Mouse (Mus musculus) neural tube, embryonic 12.5 days (tissue): ENCODE results near the gene Nxf3. TPM values are rescaled to one million over a fixed set of nuclear protein-coding genes. Genes with fewer than 3 reads are reported as not detected.
A peak's percentile ranks its signal among the peaks of the same experiment; 100 is the strongest.
"Not testable (repeated sequence)": the region's sequence is repeated elsewhere in the genome, so short reads cannot be mapped to it uniquely, and the experiment has no call there.

Experiments
- ATAC-seq: fragments of 200-750 bp; cut with Nextera tagmentation; 2 replicates; pipeline ENCODE4 v1.8.0; 2017; ENCODE audit warnings: low read depth, mild to moderate bottlenecking, moderate TSS enrichment, moderate library complexity; ENCODE audit not compliant: low FRiP score
- H3K27ac ChIP-seq: fragments of 300-500 bp; sonication (generic); 2 replicates; pipeline ENCODE4 v1.5.1; 2016
- H3K27me3 ChIP-seq: fragments of 300-500 bp; sonication (generic); replicated peaks from 2 replicates; pipeline ENCODE4 v1.6.1; 2016; ENCODE audit warnings: mild to moderate bottlenecking
- H3K36me3 ChIP-seq: fragments of 300-500 bp; sonication (generic); 2 replicates; pipeline ENCODE4 v1.6.1; 2016; ENCODE audit warnings: mild to moderate bottlenecking
- H3K4me1 ChIP-seq: fragments of 300-500 bp; sonication (generic); 2 replicates; pipeline ENCODE4 v1.6.1; 2016
- H3K4me2 ChIP-seq: fragments of 300-500 bp; sonication (generic); replicated peaks from 2 replicates; pipeline ENCODE4 v1.6.1; 2016; ENCODE audit warnings: mild to moderate bottlenecking
- H3K4me3 ChIP-seq: fragments of 300-500 bp; sonication (generic); 2 replicates; pipeline ENCODE4 v1.5.1; 2016
- H3K9ac ChIP-seq: fragments of 300-500 bp; sonication (generic); 2 replicates; pipeline ENCODE4 v1.6.1; 2016; ENCODE audit warnings: mild to moderate bottlenecking
- H3K9me3 ChIP-seq: fragments of 300-500 bp; sonication (generic); 2 replicates; pipeline ENCODE4 v1.6.1; 2016; ENCODE audit warnings: mild to moderate bottlenecking
- WGBS: fragments of 180-500 bp; shearing (Covaris S2); methylation state at CpG from one replicate; pipeline ENCODE4 v1.1.7; 2016; 5-methylcytosine and 5-hydroxymethylcytosine counted together
- polyA plus RNA-seq: library from polyadenylated mRNA; unstranded; fragments of >200 nt; fragmentation: Nextera tagmentation; extraction: Ambion mirVana; gene quantifications from 2 replicates; pipeline ENCODE4 v1.2.1, GENCODE M21; 2016

Gene Nxf3
- polyA plus RNA-seq, 1 experiment from 2014 or later, result not detected

DNA sequence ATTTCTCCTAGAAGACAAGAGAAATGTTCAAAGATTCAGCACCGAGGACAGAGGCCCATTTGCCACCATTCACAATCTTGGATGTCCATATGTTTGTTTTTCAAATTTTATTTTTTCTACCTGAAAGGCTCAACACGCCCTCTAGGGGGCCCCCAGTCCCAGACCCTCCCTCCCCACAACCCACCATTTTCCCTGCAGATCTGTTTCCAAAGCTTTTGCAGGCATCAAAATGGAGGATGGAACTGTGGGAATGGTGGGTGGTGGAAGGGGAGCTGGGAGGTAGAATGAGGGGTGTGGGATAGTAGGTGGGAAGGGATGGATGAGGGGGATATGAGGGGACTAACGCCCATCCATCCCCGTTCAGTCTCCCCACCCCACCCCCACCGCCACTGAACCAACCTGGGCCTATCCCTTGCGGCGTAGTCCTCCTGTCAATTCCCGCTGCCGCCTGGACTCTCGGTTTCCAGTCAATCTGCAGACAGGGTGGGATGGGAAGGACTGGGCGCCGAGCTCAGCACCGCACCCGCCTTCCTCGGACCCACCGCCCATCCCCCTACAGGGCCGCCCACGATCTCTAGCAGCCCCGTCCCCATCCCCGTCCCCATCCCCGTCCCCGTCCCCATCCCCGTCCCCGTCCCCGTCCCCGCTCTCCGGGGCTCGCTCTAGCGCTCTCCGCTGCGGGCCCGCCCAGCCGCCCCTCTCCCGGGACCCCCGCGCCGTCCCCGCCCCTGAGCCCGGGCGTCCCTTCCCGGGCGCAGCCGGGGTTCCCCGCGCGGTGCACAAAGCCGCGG, 17.7 kb downstream of the Nxf3 start:
- H3K9me3 ChIP-seq, H3K27me3 ChIP-seq, H3K4me1 ChIP-seq, H3K36me3 ChIP-seq: not testable (repeated sequence)
- ATAC-seq, result peak; percentile 80
- peak overlapping the region; percentile 41 for H3K4me3 ChIP-seq
- 29% methylated on average over 20 of the region's 48 CpGs for WGBS
- H3K27ac ChIP-seq, result 0 out of 2 replicates have a peak overlapping the region, but pooled peaks have one; percentile 26
- H3K9ac ChIP-seq, result peak overlapping the region; percentile 54
- H3K4me2 ChIP-seq, result peak overlapping the region; percentile 50

DNA sequence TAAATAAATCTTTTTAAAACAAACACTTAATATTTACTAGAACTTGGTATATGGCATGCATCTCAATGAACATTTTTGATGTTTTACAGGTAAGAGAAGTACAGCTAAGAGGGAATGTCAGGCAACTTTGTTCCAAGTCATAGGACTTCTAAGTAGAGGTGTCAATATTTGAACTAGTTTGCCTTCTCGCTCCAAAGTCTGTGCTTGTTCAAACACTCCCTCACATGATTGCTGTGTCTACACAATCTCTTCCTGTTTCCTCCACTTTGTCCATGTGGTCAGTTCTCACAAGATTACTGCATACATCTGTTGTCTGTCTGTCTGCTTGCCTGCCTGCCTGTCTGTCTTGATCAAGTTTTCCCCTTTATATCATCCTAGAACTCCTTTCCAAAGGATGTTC, 24.4 kb downstream of the Nxf3 start:
- Histone ChIP-seq H3K9me3 (no peaks in the 10 kb centered on the region), H3K9ac (no peak overlapping the region), H3K4me1 (no peaks in the 10 kb centered on the region), H3K4me3 (no peak overlapping the region), H3K27ac (no peak overlapping the region), H3K4me2 (no peak overlapping the region), H3K36me3 (no peaks in the 10 kb centered on the region), H3K27me3 (no peaks in the 10 kb centered on the region)
- no peak for ATAC-seq
- 82% methylated on average over 1 of the region's 1 CpGs for WGBS

DNA sequence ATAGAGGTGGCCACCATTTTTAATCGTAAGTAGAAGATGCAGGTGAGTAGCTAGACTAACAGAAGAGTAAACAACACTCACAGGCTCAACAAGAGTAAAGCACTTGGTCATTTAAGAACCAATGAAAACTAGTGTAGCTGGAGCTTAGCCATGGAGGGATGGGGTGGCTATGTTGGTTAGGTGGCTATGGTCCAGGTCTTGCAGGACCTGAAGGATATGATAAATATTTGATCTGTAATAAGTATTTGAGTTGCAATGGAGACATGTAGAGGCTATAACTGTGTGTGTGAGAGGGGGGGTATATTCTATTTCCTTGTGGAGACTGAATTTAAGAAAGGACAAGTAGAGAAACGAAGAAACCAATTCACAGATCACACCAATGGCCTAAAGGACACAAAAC, 33.8 kb downstream of the Nxf3 start:
- H3K36me3 ChIP-seq, result no peaks in the 10 kb centered on the region
- no peaks in the 10 kb centered on the region for H3K27me3 ChIP-seq
- no peaks in the 10 kb centered on the region for H3K4me1 ChIP-seq
- ATAC-seq, result no peak
- 79% methylated on average over 2 of the region's 2 CpGs for WGBS
- H3K9me3 ChIP-seq, result no peaks in the 10 kb centered on the region
- no peak overlapping the region for H3K27ac ChIP-seq
- H3K4me3 ChIP-seq, result no peak overlapping the region
- no peak overlapping the region for H3K9ac ChIP-seq
- no peak overlapping the region for H3K4me2 ChIP-seq

DNA sequence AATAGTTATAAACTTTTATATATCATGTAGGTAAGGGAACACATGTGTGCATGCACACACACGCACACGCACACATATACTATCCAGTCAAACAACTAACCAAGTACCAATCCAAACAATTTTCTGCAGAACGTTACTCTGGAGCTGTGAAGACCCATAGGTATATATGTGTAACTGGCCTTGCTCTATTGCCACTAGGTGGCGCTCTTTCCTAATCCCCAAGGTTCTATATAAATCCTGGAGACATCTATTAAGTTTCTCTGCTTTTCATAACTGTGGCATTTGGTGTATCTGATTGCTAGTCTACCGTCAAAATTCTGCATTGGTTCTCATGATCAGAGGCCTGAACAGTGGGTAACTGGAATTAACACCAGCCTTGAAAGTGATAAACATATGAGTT, 37.5 kb downstream of the Nxf3 start:
- no peak for ATAC-seq
- 17% methylated on average over 5 of the region's 5 CpGs for WGBS

DNA sequence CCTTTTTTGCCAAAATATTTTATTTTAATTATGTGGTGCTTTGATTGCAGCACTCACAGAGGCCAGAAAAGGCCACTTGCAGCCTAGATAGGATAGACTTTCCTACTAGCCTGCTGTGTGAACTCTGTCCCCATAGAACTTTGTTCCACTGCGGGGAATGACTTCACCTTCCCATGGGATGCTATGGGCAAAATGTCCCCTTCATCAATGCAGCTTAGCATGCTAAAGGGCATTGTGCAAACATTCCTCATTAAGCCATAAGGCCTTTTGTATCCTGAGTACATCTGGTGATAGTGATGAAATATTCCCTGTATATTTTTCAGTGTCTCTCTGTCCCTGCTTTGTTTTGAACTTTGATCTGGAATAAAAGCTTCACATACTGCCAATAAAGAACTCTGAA, 41.3 kb downstream of the Nxf3 start:
- Histone ChIP-seq H3K9ac (no peak overlapping the region), H3K27ac (no peak overlapping the region), H3K4me2 (no peak overlapping the region), H3K4me1 (no peaks in the 10 kb centered on the region), H3K27me3 (no peaks in the 10 kb centered on the region), H3K36me3 (no peaks in the 10 kb centered on the region), H3K9me3 (no peaks in the 10 kb centered on the region), H3K4me3 (no peak overlapping the region)
- WGBS, result 85% methylated on average over 1 of the region's 1 CpGs
- no peak for ATAC-seq

More for the DNA sequence above, 37.5 kb downstream of the Nxf3 start:
- no peaks in the 10 kb centered on the region for H3K4me1 ChIP-seq
- no peaks in the 10 kb centered on the region for H3K36me3 ChIP-seq
- no peak overlapping the region for H3K9ac ChIP-seq
- no peak overlapping the region for H3K4me3 ChIP-seq
- no peak overlapping the region for H3K4me2 ChIP-seq
- no peaks in the 10 kb centered on the region for H3K9me3 ChIP-seq
- no peaks in the 10 kb centered on the region for H3K27me3 ChIP-seq
- no peak overlapping the region for H3K27ac ChIP-seq

DNA sequence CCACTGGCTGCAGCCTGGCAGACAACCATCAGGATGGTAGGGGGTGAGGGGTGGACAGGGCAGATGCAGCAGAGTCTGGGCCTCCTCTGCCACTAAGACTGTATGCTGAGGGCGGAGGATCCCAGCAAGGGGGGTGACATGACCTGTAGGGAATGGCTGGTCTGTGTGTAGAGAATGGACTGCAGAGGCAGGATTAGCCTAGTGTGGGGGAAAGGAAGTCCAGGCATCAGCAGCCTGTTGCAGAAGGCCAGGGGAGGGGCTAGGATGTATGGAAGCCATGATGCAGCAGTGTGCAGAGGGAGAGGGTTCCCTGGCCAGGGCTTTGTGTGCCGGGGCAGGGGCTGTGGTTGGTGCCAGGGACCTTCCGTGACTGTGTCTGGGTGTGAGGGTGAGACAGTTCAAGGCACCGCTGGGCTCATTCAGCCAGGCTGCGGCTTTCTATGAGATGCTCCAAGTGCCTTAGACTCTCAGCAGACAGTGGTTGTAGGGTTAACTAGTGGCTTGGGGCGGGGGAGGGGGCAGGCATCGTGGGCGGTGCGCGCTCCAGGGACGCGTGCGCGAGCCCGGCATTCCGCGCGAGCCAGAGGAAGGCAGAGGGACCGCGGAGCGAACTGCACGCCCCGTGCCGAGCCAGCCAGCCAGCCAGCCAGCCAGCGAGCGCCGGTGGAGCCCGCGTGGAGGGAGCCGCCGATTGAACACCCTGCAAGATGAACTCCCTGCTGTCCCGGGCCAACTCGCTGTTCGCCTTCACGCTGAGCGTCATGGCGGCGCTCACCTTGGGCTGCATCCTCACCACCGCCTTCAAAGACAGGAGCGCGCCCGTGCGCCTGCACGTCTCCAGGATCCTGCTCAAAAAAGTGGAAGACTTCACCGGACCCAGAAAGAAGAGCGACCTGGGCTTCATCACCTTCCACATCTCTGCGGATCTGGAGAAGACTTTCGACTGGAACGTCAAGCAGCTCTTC, 52.0 kb downstream of the Nxf3 start, which contains the start of gene Arxes1:
Gene Arxes1, plus strand, starts transcription at position 569 of the 965 bp plus-strand sequence.
- ATAC-seq, result peak; percentile 96
- Histone ChIP-seq H3K4me3 (peak within 1 kb of the TSS; percentile 16; the same call in 1 of the 2 replicates), H3K4me2 (peak within 1 kb of the TSS; percentile 52)
- not testable (repeated sequence) for H3K9ac ChIP-seq, H3K9me3 ChIP-seq, H3K27ac ChIP-seq, H3K27me3 ChIP-seq, H3K4me1 ChIP-seq, H3K36me3 ChIP-seq
- WGBS, result 11% methylated on average over 16 of the region's 49 CpGs

DNA sequence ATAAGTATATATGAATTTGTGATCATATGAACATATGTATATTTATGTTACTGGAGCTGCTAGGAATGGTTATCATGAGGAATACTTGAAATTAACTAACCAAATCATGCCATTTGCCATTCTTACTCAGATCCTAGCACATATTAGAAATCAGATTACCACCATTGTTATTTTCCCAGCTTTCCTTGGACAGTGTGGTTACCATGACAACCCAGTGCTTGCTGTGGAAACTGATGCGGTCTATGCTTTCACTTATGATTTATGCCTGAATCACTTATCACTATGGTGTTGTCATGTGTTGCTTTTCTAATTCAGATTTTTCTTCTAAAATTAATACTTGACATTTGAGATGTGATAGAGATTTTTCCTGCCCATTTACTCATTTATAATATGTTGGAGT, 54.7 kb downstream of the Nxf3 start:
- 30% methylated on average over 1 of the region's 1 CpGs for WGBS
- no peak overlapping the region for H3K27ac ChIP-seq
- H3K27me3 ChIP-seq, result no peaks in the 10 kb centered on the region
- H3K9me3 ChIP-seq, result no peaks in the 10 kb centered on the region
- no peak overlapping the region for H3K4me3 ChIP-seq
- no peak for ATAC-seq
- no peaks in the 10 kb centered on the region for H3K36me3 ChIP-seq
- no peak overlapping the region for H3K4me2 ChIP-seq
- H3K4me1 ChIP-seq, result no peaks in the 10 kb centered on the region
- no peak overlapping the region for H3K9ac ChIP-seq

Other genes with a start within 250 kb of the Nxf3 start
- gene Gprasp2, start 246.2 kb downstream of the Nxf3 start, polyA plus RNA-seq, result 73.5 and 77.1 TPM in 2 replicates
- 141 and 145 TPM in 2 replicates for gene Arxes2, start 91.4 kb downstream of the Nxf3 start, polyA plus RNA-seq
- gene Arxes1, start 51.9 kb downstream of the Nxf3 start, polyA plus RNA-seq, result 55.1 and 56.5 TPM in 2 replicates
- 390 and 410 TPM in 2 replicates for gene Bex2, start 17.0 kb downstream of the Nxf3 start, polyA plus RNA-seq
- 66.8 and 67.0 TPM in 2 replicates for gene Bex4, start 53.7 kb upstream of the Nxf3 start, polyA plus RNA-seq
- gene Tceal8, start 87.1 kb upstream of the Nxf3 start, polyA plus RNA-seq, result 156 and 175 TPM in 2 replicates
- 11.6 and 15.3 TPM in 2 replicates for gene Tceal5, start 118.6 kb upstream of the Nxf3 start, polyA plus RNA-seq
- 4.4 and 5.9 TPM in 2 replicates for gene Tceal7, start 129.5 kb upstream of the Nxf3 start, polyA plus RNA-seq
- gene Bex1, start 130.3 kb upstream of the Nxf3 start, polyA plus RNA-seq, result 117 and 121 TPM in 2 replicates
- gene Tceal9, start 159.8 kb upstream of the Nxf3 start, polyA plus RNA-seq, result 327 and 338 TPM in 2 replicates
- gene Bex3, start 185.0 kb upstream of the Nxf3 start, polyA plus RNA-seq, result 648 and 661 TPM in 2 replicates